In genomic region chr12:26734558-26734897, GRCm38 (mm10) we compare ENCODE assay signal across 13 mouse cellular contexts.
DNase-seq lines count a peak whose midpoint lies in the region; ATAC-seq lines count a peak whose summit lies in the region.
"Had no signal": no experiment of that assay in that cellular context is flagged by ENCODE, and none has a peak within 500 bp of the region (broad histone marks: within the 10 kb centered on the region; RNA-seq: fewer than 3 reads in every experiment).

No protein-coding gene starts in this region.

- no peaks in the 10 kb centered on the region for H3K4me1 ChIP-seq in intestine, embryonic 14.5 days (replicated peaks; ENCODE audit: control insufficient read depth, insufficient read depth, low read length)
- H3K4me1 ChIP-seq in intestine, embryonic 15.5 days (replicated peaks) = no peaks in the 10 kb centered on the region
- peaks cover 24% of the 10 kb centered on the region for H3K4me1 ChIP-seq in hindbrain, embryonic 10.5 days (replicated peaks)
- peaks cover 18% of the 10 kb centered on the region for H3K4me1 ChIP-seq in midbrain, embryonic 12.5 days
- H3K4me1 ChIP-seq in liver, embryonic 11.5 days (replicated peaks; ENCODE audit: control insufficient read depth, insufficient read depth, low read length) = no peaks in the 10 kb centered on the region
- H3K4me1 ChIP-seq: heart, embryonic 15.5 days had no signal

- H3K36me3 ChIP-seq in intestine, embryonic 14.5 days (ENCODE audit: control insufficient read depth, insufficient read depth, low read length) = no peaks in the 10 kb centered on the region
- no peaks in the 10 kb centered on the region for H3K36me3 ChIP-seq in intestine, embryonic 15.5 days
- no peaks in the 10 kb centered on the region for H3K36me3 ChIP-seq in hindbrain, embryonic 10.5 days
- no peaks in the 10 kb centered on the region for H3K36me3 ChIP-seq in midbrain, embryonic 12.5 days
- no peaks in the 10 kb centered on the region for H3K36me3 ChIP-seq in liver, embryonic 11.5 days (ENCODE audit: control insufficient read depth, insufficient read depth, low read length)
- H3K36me3 ChIP-seq: G1E; heart, embryonic 15.5 days had no signal

- no peaks in the 10 kb centered on the region for H3K9me3 ChIP-seq in intestine, embryonic 14.5 days (ENCODE audit: control insufficient read depth, low read length)
- H3K9me3 ChIP-seq in intestine, embryonic 15.5 days = no peaks in the 10 kb centered on the region
- no peaks in the 10 kb centered on the region for H3K9me3 ChIP-seq in hindbrain, embryonic 10.5 days
- 0 out of 2 replicates have a peak, but pooled peaks cover 5% of the 10 kb centered on the region for H3K9me3 ChIP-seq in midbrain, embryonic 12.5 days
- no peaks in the 10 kb centered on the region for H3K9me3 ChIP-seq in liver, embryonic 11.5 days (ENCODE audit: control insufficient read depth, low read length)
- H3K9me3 ChIP-seq: heart, embryonic 15.5 days had no signal

- no peak overlapping the region for H3K27ac ChIP-seq in intestine, embryonic 14.5 days (ENCODE audit: low read depth)
- no peak overlapping the region for H3K27ac ChIP-seq in intestine, embryonic 15.5 days
- peak overlapping the region; percentile 76 for H3K27ac ChIP-seq in hindbrain, embryonic 10.5 days
- H3K27ac ChIP-seq in midbrain, embryonic 12.5 days (replicated peaks) = peak overlapping the region; percentile 65
- no peak overlapping the region for H3K27ac ChIP-seq in liver, embryonic 11.5 days (ENCODE audit: low read depth, low read length)
- H3K27ac ChIP-seq: heart, embryonic 15.5 days had no signal

- H3K4me3 ChIP-seq in intestine, embryonic 14.5 days (ENCODE audit: low read depth, low read length) = no peak overlapping the region
- H3K4me3 ChIP-seq in intestine, embryonic 15.5 days (replicated peaks) = no peak overlapping the region
- H3K4me3 ChIP-seq in hindbrain, embryonic 10.5 days = no peak overlapping the region
- no peak overlapping the region for H3K4me3 ChIP-seq in midbrain, embryonic 12.5 days
- H3K4me3 ChIP-seq in liver, embryonic 11.5 days (ENCODE audit: low read depth, low read length) = no peak overlapping the region
- H3K4me3 ChIP-seq: heart, embryonic 15.5 days had no signal

- DNase-seq in intestine, embryonic 14.5 days (ENCODE audit: low spot score) = no peak
- peak; percentile 36 for DNase-seq in embryo, embryonic 11 days
- peak; percentile 17 for DNase-seq in hindbrain, embryonic 10.5 days (ENCODE audit: low spot score)
- no peak for DNase-seq in lung, postnatal 25 days (ENCODE audit: low spot score)
- DNase-seq in liver, embryonic 11.5 days (ENCODE audit: low spot score) = no peak
- DNase-seq: cerebellum, postnatal 36 days; gastrocnemius, postnatal 14 days; kidney, adult 8-10 months had no signal

- H3K9ac ChIP-seq in intestine, embryonic 14.5 days (ENCODE audit: low read length) = no peak overlapping the region
- H3K9ac ChIP-seq in intestine, embryonic 15.5 days = no peak overlapping the region
- H3K9ac ChIP-seq in midbrain, embryonic 12.5 days (replicated peaks) = no peak overlapping the region
- H3K9ac ChIP-seq in liver, embryonic 11.5 days (ENCODE audit: low read depth, low read length) = no peak overlapping the region
- H3K9ac ChIP-seq: heart, embryonic 15.5 days had no signal

- WGBS in intestine, embryonic 14.5 days = 27% methylated on average over 3 of the region's 3 CpGs
- WGBS in intestine, embryonic 15.5 days = 43% methylated on average over 3 of the region's 3 CpGs
- 56% methylated on average over 3 of the region's 3 CpGs for WGBS in hindbrain, embryonic 10.5 days
- WGBS in midbrain, embryonic 12.5 days = 37% methylated on average over 3 of the region's 3 CpGs
- WGBS in liver, embryonic 11.5 days = 59% methylated on average over 3 of the region's 3 CpGs

- H3K27me3 ChIP-seq in intestine, embryonic 14.5 days (replicated peaks; ENCODE audit: control insufficient read depth, insufficient read depth, low read length) = no peaks in the 10 kb centered on the region
- no peaks in the 10 kb centered on the region for H3K27me3 ChIP-seq in intestine, embryonic 15.5 days (replicated peaks)
- no peaks in the 10 kb centered on the region for H3K27me3 ChIP-seq in hindbrain, embryonic 10.5 days (ENCODE audit: insufficient read depth, poor library complexity, severe bottlenecking)
- no peaks in the 10 kb centered on the region for H3K27me3 ChIP-seq in midbrain, embryonic 12.5 days
- no peaks in the 10 kb centered on the region for H3K27me3 ChIP-seq in liver, embryonic 11.5 days (replicated peaks; ENCODE audit: control insufficient read depth, insufficient read depth, low read length)
- H3K27me3 ChIP-seq: heart, embryonic 15.5 days had no signal

- 0 out of 2 replicates have a peak, but pooled peaks have one; percentile 19 for ATAC-seq in intestine, embryonic 14.5 days (replicated peaks; ENCODE audit: low FRiP score, low TSS enrichment, low read depth)
- ATAC-seq in intestine, embryonic 15.5 days = no peak; the same call in none of the 2 replicates
- ATAC-seq in midbrain, embryonic 12.5 days (ENCODE audit: low FRiP score, low read depth) = peak; percentile 84
- ATAC-seq in liver, embryonic 11.5 days (replicated peaks; ENCODE audit: low FRiP score) = no peak
- ATAC-seq in activated CD4-positive, CD25-positive, alpha-beta regulatory T cell, adult 4 months = no peak

- H3K4me2 ChIP-seq in intestine, embryonic 14.5 days (ENCODE audit: low read length) = no peak overlapping the region
- no peak overlapping the region for H3K4me2 ChIP-seq in intestine, embryonic 15.5 days (replicated peaks)
- no peak overlapping the region for H3K4me2 ChIP-seq in midbrain, embryonic 12.5 days (replicated peaks)
- H3K4me2 ChIP-seq in liver, embryonic 11.5 days = no peak overlapping the region
- H3K4me2 ChIP-seq: heart, embryonic 15.5 days had no signal

Comparison
In these comparisons a context has a peak if more than half of its experiments do, and no peak if none do; other contexts are left out.
1. ATAC-seq: peak in intestine, embryonic 14.5 days (single experiment) and midbrain, embryonic 12.5 days (single experiment); none in intestine, embryonic 15.5 days (single experiment), liver, embryonic 11.5 days (single experiment) and activated CD4-positive, CD25-positive, alpha-beta regulatory T cell, adult 4 months (single experiment).
2. DNase-seq: peak in embryo, embryonic 11 days (single experiment) and hindbrain, embryonic 10.5 days (single experiment); none in intestine, embryonic 14.5 days (single experiment), lung, postnatal 25 days (single experiment) and liver, embryonic 11.5 days (single experiment).
3. H3K27ac ChIP-seq: peak in hindbrain, embryonic 10.5 days (single experiment) and midbrain, embryonic 12.5 days (single experiment); none in intestine, embryonic 14.5 days (single experiment), intestine, embryonic 15.5 days (single experiment) and liver, embryonic 11.5 days (single experiment).